Mouse (Mus musculus) c-Kit-negative CD71-positive TER-119-positive erythroid progenitor cells, embryonic 14.5 days (primary cell): Measurements from ENCODE around the gene Gm21987.

Experiments used
- DNase-seq: peaks from one replicate; pipeline ENCODE4 v3.0.0-alpha.2; 2013; ENCODE audit warnings: low read depth, low spot score

Gm21987 gene

GRCm38 (mm10) chr16:38348217-38348761 lies 1.4 kb downstream of the Gm21987 start:
- no peak for DNase-seq

- DNase-seq: no peak
These were observed 3.0 kb downstream of the Gm21987 start for GRCm38 (mm10) chr16:38349881-38350280.

GRCm38 (mm10) chr16:38350361-38350855 lies 3.6 kb downstream of the Gm21987 start:
- no peak for DNase-seq

GRCm38 (mm10) chr16:38350939-38351338 lies 4.1 kb downstream of the Gm21987 start:
- DNase-seq: no peak

GRCm38 (mm10) chr16:38352031-38352430 lies 5.2 kb downstream of the Gm21987 start:
- DNase-seq: no peak

GRCm38 (mm10) chr16:38352851-38353250 lies 6.0 kb downstream of the Gm21987 start:
- DNase-seq: no peak

GRCm38 (mm10) chr16:38353642-38354041 lies 6.8 kb downstream of the Gm21987 start:
- DNase-seq: no peak

GRCm38 (mm10) chr16:38354185-38354913 lies 7.5 kb downstream of the Gm21987 start:
- no peak for DNase-seq

GRCm38 (mm10) chr16:38358256-38358812 lies 11.5 kb downstream of the Gm21987 start:
- no peak for DNase-seq

- DNase-seq: no peak
These were observed 12.4 kb downstream of the Gm21987 start for GRCm38 (mm10) chr16:38359241-38359640.

- DNase-seq: no peak
These were observed 13.0 kb downstream of the Gm21987 start for GRCm38 (mm10) chr16:38359857-38360256.

- DNase-seq: no peak
These were observed 13.5 kb downstream of the Gm21987 start for GRCm38 (mm10) chr16:38360317-38360716.

- no peak for DNase-seq
These were observed 15.1 kb downstream of the Gm21987 start, which contains the start of gene Popdc2 for GRCm38 (mm10) chr16:38361933-38362332. Gene Popdc2, plus strand, starts transcription at chr16:38362209.

- DNase-seq: no peak
These were observed 15.8 kb downstream of the Gm21987 start for GRCm38 (mm10) chr16:38362493-38363255.

- DNase-seq: no peak
These were observed 16.4 kb downstream of the Gm21987 start for GRCm38 (mm10) chr16:38363256-38363595.

GRCm38 (mm10) chr16:38363657-38364056 lies 16.8 kb downstream of the Gm21987 start:
- DNase-seq: no peak

- no peak for DNase-seq
These were observed 18.6 kb downstream of the Gm21987 start for GRCm38 (mm10) chr16:38365390-38365789.

- no peak for DNase-seq
These were observed 19.4 kb downstream of the Gm21987 start for GRCm38 (mm10) chr16:38366231-38366630.

- no peak for DNase-seq
These were observed 21.5 kb downstream of the Gm21987 start for GRCm38 (mm10) chr16:38368336-38368735.

GRCm38 (mm10) chr16:38369000-38369399 lies 22.2 kb downstream of the Gm21987 start:
- no peak for DNase-seq

- no peak for DNase-seq
These were observed 22.6 kb downstream of the Gm21987 start for GRCm38 (mm10) chr16:38369431-38369830.

- no peak for DNase-seq
These were observed 23.2 kb downstream of the Gm21987 start for GRCm38 (mm10) chr16:38369992-38370484.
